Mouse (Mus musculus) Muller cell, postnatal 12 days (primary cell): ENCODE measurements at regions not wholly inside any gene's neighbourhood (a gene's known extent, or its start where the extent isn't known, plus 50 kb on each side); places are given as distances from the start of the nearest gene placed in this dataset.
"Not testable (repeated sequence)": the region's sequence is repeated elsewhere in the genome, so short reads cannot be mapped to it uniquely, and the experiment has no call there.

Source experiments
- DNase-seq: peaks from one replicate; pipeline ENCODE4 v3.0.0-alpha.2; 2015; ENCODE audit errors: inconsistent ontology term

GRCm38 (mm10) chr17:4871267-4871666 is 122.9 kb upstream of the Arid1b start:
- DNase-seq, result no peak

GRCm38 (mm10) chr17:4874459-4874858 is 119.7 kb upstream of the Arid1b start:
- no peak for DNase-seq

- no peak for DNase-seq
These were observed 118.8 kb upstream of the Arid1b start for GRCm38 (mm10) chr17:4875086-4876046.

DNA sequence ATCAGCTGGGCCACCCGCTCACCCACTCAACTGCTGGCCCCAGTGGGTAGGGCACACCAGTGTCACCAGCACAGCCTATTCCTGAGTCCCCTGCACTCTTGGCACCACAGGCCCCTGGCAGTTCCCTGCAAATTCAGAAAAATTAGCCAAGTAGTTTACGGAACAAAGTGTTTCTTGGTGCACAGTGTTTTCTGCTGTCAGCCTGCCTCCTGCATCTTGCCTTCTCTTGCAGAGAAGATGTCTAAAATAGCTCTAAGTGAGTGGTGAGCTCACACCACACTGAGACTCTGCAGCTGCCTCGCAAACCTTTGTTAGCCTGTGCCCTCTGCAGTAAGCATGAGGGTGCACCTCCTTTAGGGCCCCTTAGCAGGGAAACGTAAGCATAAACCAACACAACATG is 117.7 kb upstream of the Arid1b start:
- no peak for DNase-seq

DNA sequence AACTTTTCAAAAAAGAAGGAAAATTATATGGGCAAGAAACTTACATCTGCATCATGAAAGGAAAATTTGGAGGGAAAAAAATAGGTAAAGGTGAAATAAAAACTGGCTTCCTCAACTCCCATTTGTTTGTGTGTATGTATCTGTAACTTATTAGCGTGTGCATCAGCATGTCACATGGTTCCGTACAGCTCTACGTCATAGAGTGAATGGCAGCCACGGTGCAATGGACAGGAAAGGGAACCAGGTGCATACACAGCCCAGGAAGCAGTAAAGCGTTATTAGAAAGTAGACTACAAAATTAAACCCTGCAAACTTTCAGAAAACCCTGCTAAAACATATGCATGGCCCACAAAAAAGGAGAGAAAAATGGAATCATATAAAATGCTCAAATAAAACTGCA is 112.7 kb upstream of the Arid1b start:
- DNase-seq, result no peak

- no peak for DNase-seq
These were observed 110.0 kb upstream of the Arid1b start for GRCm38 (mm10) chr17:4884083-4884482.

- DNase-seq, result no peak
These were observed 109.4 kb upstream of the Arid1b start for GRCm38 (mm10) chr17:4884761-4885160.

DNA sequence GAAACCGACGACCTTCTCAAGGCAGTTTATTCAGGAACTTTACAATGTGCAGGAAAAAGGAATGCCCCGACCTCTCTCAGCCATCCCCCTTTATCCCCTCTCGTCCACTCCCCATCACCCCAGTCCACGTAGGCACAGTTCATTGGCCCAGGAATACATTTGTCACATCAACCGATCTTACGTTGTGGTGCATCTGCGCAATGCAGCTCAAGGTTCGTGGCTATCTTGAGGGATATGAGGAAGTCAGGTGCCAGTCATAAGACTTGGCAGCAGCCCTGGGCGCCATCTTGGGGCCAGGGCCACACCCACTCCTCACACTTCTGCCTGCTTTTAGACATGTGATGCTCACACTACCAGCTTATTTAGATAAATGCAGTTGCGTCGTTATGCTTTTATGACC is 106.8 kb upstream of the Arid1b start:
- not testable (repeated sequence) for DNase-seq

DNA sequence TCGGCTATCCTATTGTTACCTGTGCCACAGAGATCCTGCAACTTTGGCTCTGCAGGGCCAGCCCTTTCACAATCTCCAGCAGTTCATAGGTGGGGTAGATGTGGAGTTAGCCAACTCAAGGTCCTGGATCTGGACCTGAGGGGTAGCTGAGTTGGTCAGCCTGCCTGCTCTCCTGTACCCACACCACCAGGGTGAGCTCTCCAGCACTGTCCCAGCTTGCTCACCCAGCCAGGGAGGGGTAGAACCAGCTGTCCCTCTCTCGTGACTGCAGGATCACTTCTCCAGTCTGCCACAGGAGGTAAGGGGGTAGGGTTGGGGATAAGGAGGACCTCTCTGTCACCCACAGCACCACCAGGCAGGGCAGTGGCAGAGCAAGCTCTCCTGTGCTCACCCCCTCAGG is 104.6 kb upstream of the Arid1b start:
- no peak for DNase-seq

GRCm38 (mm10) chr17:4890131-4890530 is 104.0 kb upstream of the Arid1b start:
- no peak for DNase-seq

GRCm38 (mm10) chr17:4891576-4891975 is 102.6 kb upstream of the Arid1b start:
- DNase-seq, result no peak

DNA sequence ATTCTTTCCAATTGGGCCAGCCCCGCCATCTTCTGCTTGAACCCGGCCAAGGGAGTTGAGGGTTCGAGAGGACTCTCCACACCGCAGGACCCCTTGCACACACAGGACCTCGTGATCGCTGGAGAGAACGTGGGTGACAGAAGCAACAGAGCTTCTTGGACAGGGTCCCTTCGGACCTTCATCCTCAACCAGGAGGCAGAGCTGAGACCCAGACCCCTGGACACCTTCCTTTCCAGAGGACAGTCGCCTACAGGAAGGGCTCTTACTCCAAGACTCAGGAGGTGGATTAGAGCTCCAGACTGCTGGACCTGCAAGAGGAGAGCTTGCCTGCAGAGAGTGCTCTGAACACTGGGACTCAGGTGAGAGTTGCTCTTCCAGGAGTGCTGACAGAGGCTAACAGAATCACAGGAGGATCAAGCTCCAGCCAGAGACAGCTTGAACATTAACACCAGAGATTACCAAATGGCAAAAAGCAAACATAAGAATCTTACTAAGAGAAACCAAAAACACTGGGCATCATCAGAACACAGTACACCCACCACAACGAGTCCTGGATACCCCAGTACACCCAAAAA is 99.3 kb upstream of the Arid1b start:
- not testable (repeated sequence) for DNase-seq

- DNase-seq, result no peak
These were observed 91.0 kb upstream of the Arid1b start for GRCm38 (mm10) chr17:4903129-4903528.

DNA sequence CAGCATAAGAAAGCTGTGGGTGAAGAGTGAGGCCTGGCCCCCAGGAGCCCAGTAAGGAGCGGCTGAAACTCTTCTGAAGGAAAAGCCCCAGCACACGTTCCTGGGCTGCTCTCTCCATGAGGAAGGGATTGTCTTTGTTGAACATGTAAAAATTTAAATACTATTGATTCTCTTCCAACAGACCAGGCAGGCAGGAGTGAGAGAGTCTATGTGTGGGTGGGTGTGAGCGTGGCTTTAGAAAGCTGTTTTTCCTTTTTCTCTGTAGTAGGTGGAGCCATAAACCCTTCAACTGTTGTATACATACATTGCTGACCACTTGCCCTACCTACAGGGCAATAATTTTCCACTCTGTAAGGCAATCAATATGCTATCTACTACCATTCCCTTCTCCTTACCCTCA is 87.6 kb upstream of the Arid1b start:
- DNase-seq, result peak; percentile 8

- DNase-seq, result peak; percentile 83
These were observed 86.9 kb upstream of the Arid1b start for GRCm38 (mm10) chr17:4907181-4907752.

GRCm38 (mm10) chr17:4907841-4908571 is 86.1 kb upstream of the Arid1b start:
- peak; percentile 98 for DNase-seq

DNA sequence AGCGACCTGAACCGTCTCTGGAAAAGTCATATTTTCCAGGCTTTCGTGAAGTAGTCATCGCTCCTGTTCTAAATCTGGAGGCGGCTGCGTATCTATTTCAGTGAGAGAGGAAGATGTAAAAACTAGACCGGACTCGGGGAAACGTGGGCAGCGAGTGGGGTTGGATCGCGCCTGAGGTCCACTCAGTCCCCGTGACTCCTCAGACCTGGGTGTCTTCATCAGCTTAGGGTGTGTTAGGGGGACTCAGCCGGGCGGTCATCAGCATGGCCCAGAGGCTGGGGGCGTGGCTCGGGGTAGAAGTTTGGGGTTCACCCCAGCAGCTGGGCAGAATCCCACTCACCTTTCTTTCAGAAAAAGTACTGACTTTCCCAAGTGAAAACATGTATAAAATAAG is 85.6 kb upstream of the Arid1b start:
- DNase-seq, result no peak

- DNase-seq, result no peak
These were observed 84.0 kb upstream of the Arid1b start for GRCm38 (mm10) chr17:4910182-4910581.

DNA sequence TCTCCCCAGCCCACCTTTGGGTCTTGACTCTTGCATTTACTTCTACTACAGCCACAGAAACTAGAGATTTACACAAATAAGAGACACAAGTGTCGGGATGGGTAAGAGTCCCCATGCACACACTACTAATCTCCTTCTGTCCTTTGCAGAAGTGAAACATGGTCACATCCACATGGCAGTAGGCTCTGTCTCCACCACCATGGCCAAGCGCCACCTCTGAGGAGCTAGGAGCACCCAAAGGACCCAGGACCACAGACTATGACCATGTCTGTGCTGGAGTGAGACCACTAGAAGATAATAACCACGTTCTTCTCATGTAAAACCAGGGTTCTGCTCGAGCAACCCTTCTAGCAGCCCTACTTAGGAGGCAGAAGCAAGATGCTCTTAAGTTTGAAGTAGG is 81.1 kb upstream of the Arid1b start:
- no peak for DNase-seq

GRCm38 (mm10) chr17:4919866-4920495 is 74.2 kb upstream of the Arid1b start:
- no peak for DNase-seq

- no peak for DNase-seq
These were observed 73.0 kb upstream of the Arid1b start for GRCm38 (mm10) chr17:4921121-4921520.

DNA sequence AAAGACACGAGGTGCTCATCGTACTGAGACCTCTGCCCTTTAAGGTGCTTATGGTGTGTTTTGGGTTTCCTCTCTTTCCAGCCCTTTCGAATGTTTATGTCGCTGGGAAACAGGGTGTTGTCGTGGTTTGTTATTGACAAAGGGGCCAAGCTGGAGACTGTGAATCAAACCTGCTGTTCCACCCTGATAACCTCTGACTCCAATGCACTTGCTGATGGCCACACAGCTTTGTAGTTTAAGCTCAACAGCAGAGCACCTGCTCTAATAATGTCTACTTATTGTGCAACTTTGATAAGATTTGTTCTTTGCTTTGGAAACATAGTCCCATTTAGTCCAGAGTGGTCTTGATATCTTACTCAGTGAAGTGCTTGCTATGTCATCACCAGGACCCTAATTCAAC is 65.5 kb upstream of the Arid1b start:
- DNase-seq, result no peak
